Mouse (Mus musculus) heart, postnatal 25 days (tissue): ENCODE measurements around the gene Slc38a2. TPM values are rescaled to one million over a fixed set of nuclear protein-coding genes. Genes with fewer than 3 reads are reported as not detected.

ENCODE experiments used
- DNase-seq: peaks from one replicate; pipeline ENCODE4 v3.0.0; 2022; ENCODE audit warnings: low spot score
- intact Hi-C: fragments of 180-260 bp; cut with DNase I; formaldehyde crosslinking; loops from one replicate; pipeline ENCODE4 v1.15.1; 2025
- total RNA-seq, 2 experiments: library from RNA; stranded (reverse); gene quantifications; 2 replicates each; pipeline ENCODE4 v1.2.3; 2021

Slc38a2 gene
- total RNA-seq, 2 experiments from 2014 or later = 230 to 253 TPM

GRCm38 (mm10) chr15:96698658-96699448 is 677 bp downstream of the Slc38a2 start:
- intact Hi-C loops = loop anchor here (2.0 kb wide), 1 partner anchor 50 kb away; no protein-coding TSS in a partner anchor
- peak; percentile 79 for DNase-seq

GRCm38 (mm10) chr15:96697901-96698657 is 1.5 kb downstream of the Slc38a2 start:
- intact Hi-C loops = loop anchor here (2.0 kb wide), 1 partner anchor 51 kb away; no protein-coding TSS in a partner anchor
- no peak for DNase-seq

- no peak for DNase-seq
- intact Hi-C loops = no loop called here
Measured at GRCm38 (mm10) chr15:96696486-96697284, 2.8 kb downstream of the Slc38a2 start.

- DNase-seq = no peak
- intact Hi-C loops = no loop called here
Measured at GRCm38 (mm10) chr15:96695455-96696421, 3.8 kb downstream of the Slc38a2 start.

GRCm38 (mm10) chr15:96694988-96695387 is 4.5 kb downstream of the Slc38a2 start:
- DNase-seq = no peak
- intact Hi-C loops = no loop called here

- intact Hi-C loops = no loop called here
- DNase-seq = no peak
Measured at GRCm38 (mm10) chr15:96693688-96694087, 5.8 kb downstream of the Slc38a2 start.

GRCm38 (mm10) chr15:96692401-96692800 is 7.1 kb downstream of the Slc38a2 start:
- intact Hi-C loops = no loop called here
- no peak for DNase-seq

- intact Hi-C loops = no loop called here
- DNase-seq = no peak
Measured at GRCm38 (mm10) chr15:96691381-96691780, 8.1 kb downstream of the Slc38a2 start.

- DNase-seq = no peak
Measured at GRCm38 (mm10) chr15:96690829-96691228, 8.7 kb downstream of the Slc38a2 start.

GRCm38 (mm10) chr15:96689919-96690318 is 9.6 kb downstream of the Slc38a2 start:
- intact Hi-C loops = no loop called here
- DNase-seq = no peak

More at GRCm38 (mm10) chr15:96690829-96691228, 8.7 kb downstream of the Slc38a2 start:
- intact Hi-C loops = no loop called here

- no peak for DNase-seq
- intact Hi-C loops = no loop called here
Measured at GRCm38 (mm10) chr15:96688784-96689318, 10.7 kb downstream of the Slc38a2 start.

- DNase-seq = no peak
- intact Hi-C loops = no loop called here
Measured at GRCm38 (mm10) chr15:96688036-96688435, 11.5 kb downstream of the Slc38a2 start.

GRCm38 (mm10) chr15:96687366-96687765 is 12.2 kb downstream of the Slc38a2 start:
- intact Hi-C loops = no loop called here
- no peak for DNase-seq

- intact Hi-C loops = no loop called here
- no peak for DNase-seq
Measured at GRCm38 (mm10) chr15:96686201-96687159, 13.1 kb downstream of the Slc38a2 start.

- DNase-seq = no peak
- intact Hi-C loops = no loop called here
Measured at GRCm38 (mm10) chr15:96685273-96685672, 14.3 kb downstream of the Slc38a2 start.

GRCm38 (mm10) chr15:96684132-96684830 is 15.2 kb downstream of the Slc38a2 start:
- DNase-seq = no peak
- intact Hi-C loops = no loop called here
